Mouse (Mus musculus): Measurements from ENCODE around the gene Tnfrsf9. TPM values are rescaled to one million over a fixed set of nuclear protein-coding genes. Genes with fewer than 3 reads are reported as not detected.

The Tnfrsf9 gene
- total and polyA plus RNA-seq, 3 experiments, result 0.14 TPM; not detected in 2

- TF ChIP-seq MAX (IDR thresholded peaks at IDR 0.05; ENCODE audit: low read length) (peak; percentile 64; the same call in 1 of the 2 replicates), ETS1 (IDR thresholded peaks at IDR 0.05; ENCODE audit: low read depth, low read length) (no peak)
Observed at GRCm38 (mm10) chr4:150964635-150965554, 50.5 kb downstream of the Tnfrsf9 start (continued).

GRCm38 (mm10) chr4:150965555-150965951 is 51.2 kb downstream of the Tnfrsf9 start:
- no peak overlapping the region for H3K4me3 ChIP-seq (ENCODE audit: control insufficient read depth in 1 of 2, insufficient read depth in 1 of 2, low read depth in 2 of 2, low read length in 2 of 2)
- H3K9ac ChIP-seq (ENCODE audit: control insufficient read depth, low read depth, low read length, poor library complexity, severe bottlenecking), result no peak overlapping the region
- TF ChIP-seq MXI1 (IDR thresholded peaks at IDR 0.05; ENCODE audit: low read depth, low read length), result no peak
- no peak for TF ChIP-seq ELF1 (IDR thresholded peaks at IDR 0.05; ENCODE audit: low read depth, low read length)
- TF ChIP-seq NRF1 (IDR thresholded peaks at IDR 0.05; ENCODE audit: insufficient read depth, low read depth, low read length, poor library complexity, severe bottlenecking), result no peak
- TF ChIP-seq POLR2AphosphoS2 (IDR thresholded peaks at IDR 0.05; ENCODE audit: low read length), result no peak
- TF ChIP-seq MAFK (IDR thresholded peaks at IDR 0.05; ENCODE audit: borderline replicate concordance, low read depth, low read length), result no peak
- no peak for TF ChIP-seq GATA1 (IDR thresholded peaks at IDR 0.05; ENCODE audit: low read depth, low read length)
- peak in 2 of 3 experiments; percentile 44 to 47; a peak in 5 of 6 replicates for TF ChIP-seq CTCF (IDR thresholded peaks at IDR 0.05 in 2 of 3, conservative IDR thresholded peaks at IDR 0.05 in 1 of 3; ENCODE audit: control insufficient read depth in 1 of 3, insufficient read depth in 1 of 3, low read depth in 2 of 3, low read length in 3 of 3, poor library complexity in 1 of 3, severe bottlenecking in 1 of 3)
- TF ChIP-seq ZMIZ1 (IDR thresholded peaks at IDR 0.05; ENCODE audit: low read depth, low read length), result no peak
- H3K4me1 ChIP-seq (ENCODE audit: control insufficient read depth in 1 of 2, insufficient read depth in 2 of 2, low read length in 2 of 2), result no peaks in the 10 kb centered on the region
- peak; percentile 20 for DNase-seq (ENCODE audit: low read depth, low spot score)
- no peak overlapping the region for H3K27ac ChIP-seq (ENCODE audit: control insufficient read depth, low read depth, low read length)
- H3K36me3 ChIP-seq (ENCODE audit: control insufficient read depth in 1 of 2, insufficient read depth in 2 of 2, low read length in 2 of 2), result no peaks in the 10 kb centered on the region
- H3K9me3 ChIP-seq (replicated peaks; ENCODE audit: insufficient read depth, low read length), result no peaks in the 10 kb centered on the region
- H3K79me2 ChIP-seq (ENCODE audit: control insufficient read depth, insufficient read depth, low read length, poor library complexity), result no peaks in the 10 kb centered on the region
- no peaks in the 10 kb centered on the region; a peak in 1 of 4 replicates for H3K27me3 ChIP-seq (ENCODE audit: control insufficient read depth in 1 of 2, insufficient read depth in 2 of 2, low read length in 2 of 2)

DNA sequence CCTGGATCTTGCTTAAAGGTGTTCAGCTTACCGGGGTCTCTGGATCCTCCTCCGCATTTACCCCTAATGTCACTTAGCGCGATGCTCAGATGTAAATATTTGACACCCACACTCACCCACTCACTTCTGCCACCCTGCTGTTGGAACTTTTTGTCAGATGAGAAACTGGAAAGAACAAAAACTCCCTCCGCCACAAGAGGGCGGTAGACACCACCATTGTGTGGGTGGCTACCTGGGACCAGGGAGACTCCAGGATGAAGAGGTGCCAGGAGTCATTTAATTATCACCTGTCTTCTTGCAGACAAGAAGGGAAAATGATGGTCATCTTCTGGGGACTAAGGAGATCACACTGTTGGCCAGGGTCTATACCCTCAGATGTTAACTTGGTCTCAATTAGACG is 52.2 kb downstream of the Tnfrsf9 start:
- Histone ChIP-seq H3K9ac (ENCODE audit: control insufficient read depth, low read depth, low read length, poor library complexity, severe bottlenecking) (no peak overlapping the region), H3K79me2 (ENCODE audit: control insufficient read depth, insufficient read depth, low read length, poor library complexity) (no peaks in the 10 kb centered on the region), H3K4me1 (ENCODE audit: control insufficient read depth in 1 of 2, insufficient read depth in 2 of 2, low read length in 2 of 2) (no peaks in the 10 kb centered on the region), H3K36me3 (ENCODE audit: control insufficient read depth in 1 of 2, insufficient read depth in 2 of 2, low read length in 2 of 2) (no peaks in the 10 kb centered on the region), H3K27ac (ENCODE audit: control insufficient read depth, low read depth, low read length) (no peak overlapping the region), H3K27me3 (ENCODE audit: control insufficient read depth in 1 of 2, insufficient read depth in 2 of 2, low read length in 2 of 2) (no peaks in the 10 kb centered on the region), H3K9me3 (replicated peaks; ENCODE audit: insufficient read depth, low read length) (no peaks in the 10 kb centered on the region), H3K4me3 (ENCODE audit: control insufficient read depth in 1 of 2, insufficient read depth in 1 of 2, low read depth in 2 of 2, low read length in 2 of 2) (no peak overlapping the region)
- DNase-seq (ENCODE audit: low read depth, low spot score), result peak; percentile 64
- TF ChIP-seq RAD21 (IDR thresholded peaks at IDR 0.05; ENCODE audit: low read depth, low read length), result peak; percentile 46
- TF ChIP-seq UBTF (IDR thresholded peaks at IDR 0.05; ENCODE audit: borderline replicate concordance, insufficient read depth, low read depth, low read length), result no peak
- peak; percentile 19; the same call in 1 of the 2 replicates for TF ChIP-seq SMC3 (IDR thresholded peaks at IDR 0.05; ENCODE audit: low read depth, low read length)
- peak; percentile 66 to 82 (median 73) for TF ChIP-seq CTCF (IDR thresholded peaks at IDR 0.05 in 2 of 3, conservative IDR thresholded peaks at IDR 0.05 in 1 of 3; ENCODE audit: control insufficient read depth in 1 of 3, insufficient read depth in 1 of 3, low read depth in 2 of 3, low read length in 3 of 3, poor library complexity in 1 of 3, severe bottlenecking in 1 of 3)
